Mouse (Mus musculus) cerebellum, postnatal 25 days (tissue): ENCODE results near the gene Mrpl14.
A peak's percentile ranks its signal among the peaks of the same experiment; 100 is the strongest.

Source experiments
- DNase-seq, 2 experiments: peaks; one replicate each; pipeline ENCODE4 v3.0.0; 2021; ENCODE audit warnings: mixed read lengths in 2 of 2

Gene Mrpl14

GRCm38 (mm10) chr17:45727481-45727880 is 41.4 kb downstream of the Mrpl14 start:
- DNase-seq = no peak

GRCm38 (mm10) chr17:45727983-45728723 is 42.0 kb downstream of the Mrpl14 start:
- no peak for DNase-seq

GRCm38 (mm10) chr17:45729387-45729786 is 43.3 kb downstream of the Mrpl14 start:
- DNase-seq = no peak

GRCm38 (mm10) chr17:45730696-45731095 is 44.6 kb downstream of the Mrpl14 start:
- no peak for DNase-seq

- DNase-seq = peak; percentile 91 to 94
Measured at GRCm38 (mm10) chr17:45731172-45731864, 45.2 kb downstream of the Mrpl14 start.

GRCm38 (mm10) chr17:45733038-45733734 is 47.1 kb downstream of the Mrpl14 start:
- peak in 1 of 2 experiments; percentile 52 for DNase-seq

- peak; percentile 76 to 86 for DNase-seq
Measured at GRCm38 (mm10) chr17:45733735-45734301, 47.7 kb downstream of the Mrpl14 start, which contains the start of gene 1600014C23Rik. 1600014C23Rik (minus strand) TSS chr17:45733844.

- no peak for DNase-seq
Measured at GRCm38 (mm10) chr17:45734333-45734732, 48.2 kb downstream of the Mrpl14 start.

GRCm38 (mm10) chr17:45734881-45735280 is 48.8 kb downstream of the Mrpl14 start:
- peak in 1 of 2 experiments; percentile 36 for DNase-seq

GRCm38 (mm10) chr17:45735382-45736310 is 49.5 kb downstream of the Mrpl14 start:
- peak; percentile 92 to 94 for DNase-seq

- DNase-seq = peak; percentile 90 to 97
Measured at GRCm38 (mm10) chr17:45736311-45737077, 50.4 kb downstream of the Mrpl14 start.

- DNase-seq = no peak
Measured at GRCm38 (mm10) chr17:45737078-45737601, 51.0 kb downstream of the Mrpl14 start.

- no peak for DNase-seq
Measured at GRCm38 (mm10) chr17:45742371-45743147, 56.4 kb downstream of the Mrpl14 start.

GRCm38 (mm10) chr17:45745629-45746028 is 59.5 kb downstream of the Mrpl14 start:
- no peak for DNase-seq

GRCm38 (mm10) chr17:45746755-45747154 is 60.6 kb downstream of the Mrpl14 start:
- no peak for DNase-seq

GRCm38 (mm10) chr17:45747293-45747692 is 61.2 kb downstream of the Mrpl14 start:
- DNase-seq = no peak
